Mouse (Mus musculus): ENCODE results near the gene AU022252.
"Not testable (repeated sequence)": the region's sequence is repeated elsewhere in the genome, so short reads cannot be mapped to it uniquely, and the experiment has no call there.

Gene AU022252

DNA sequence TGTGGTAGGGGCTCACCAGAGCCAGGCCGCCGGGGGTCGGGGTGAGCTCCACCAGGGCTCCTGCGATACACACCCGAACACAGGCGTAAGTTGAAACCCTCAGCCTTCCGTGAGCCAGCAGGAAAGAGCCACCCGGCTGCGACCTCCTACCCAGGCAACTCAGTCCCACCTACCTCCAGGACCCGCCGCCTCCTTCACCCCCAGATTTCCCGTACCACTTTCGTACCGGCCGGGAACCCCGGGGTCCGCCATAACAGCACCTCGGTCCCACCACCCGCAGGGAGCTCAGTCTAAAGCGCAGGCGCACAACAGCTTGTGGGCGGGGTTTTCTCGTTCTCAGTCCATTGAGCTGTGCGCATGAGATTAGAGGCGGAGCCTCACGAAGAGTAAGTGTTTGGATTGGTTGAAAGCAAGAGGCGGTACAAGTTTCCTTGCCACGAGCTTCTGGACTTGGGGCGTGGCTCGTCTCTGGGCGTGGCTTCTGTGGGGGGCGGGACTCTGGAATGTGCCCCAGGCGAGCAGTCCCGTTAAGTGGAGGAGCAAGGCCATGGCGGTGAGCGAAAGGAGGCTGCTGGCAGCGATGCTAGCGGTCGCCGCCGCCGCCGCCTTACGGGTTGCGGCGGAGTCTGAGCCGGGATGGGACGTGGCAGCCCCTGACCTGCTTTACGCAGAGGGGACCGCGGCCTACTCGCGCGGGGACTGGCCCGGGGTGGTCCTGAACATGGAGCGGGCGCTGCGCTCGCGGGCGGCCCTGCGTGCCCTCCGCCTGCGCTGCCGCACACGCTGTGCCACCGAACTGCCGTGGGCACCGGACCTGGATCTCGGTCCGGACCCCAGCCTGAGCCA lies at the start of gene AU022252, which contains the start of gene P3h1:
AU022252 (minus strand) TSS at position 303 of the 846 bp plus-strand sequence.
P3h1 (plus strand) TSS at position 506 of the 846 bp plus-strand sequence.
- DNase-seq (ENCODE audit: low spot score in 2 of 2), result peak; percentile 99 to 100

DNA sequence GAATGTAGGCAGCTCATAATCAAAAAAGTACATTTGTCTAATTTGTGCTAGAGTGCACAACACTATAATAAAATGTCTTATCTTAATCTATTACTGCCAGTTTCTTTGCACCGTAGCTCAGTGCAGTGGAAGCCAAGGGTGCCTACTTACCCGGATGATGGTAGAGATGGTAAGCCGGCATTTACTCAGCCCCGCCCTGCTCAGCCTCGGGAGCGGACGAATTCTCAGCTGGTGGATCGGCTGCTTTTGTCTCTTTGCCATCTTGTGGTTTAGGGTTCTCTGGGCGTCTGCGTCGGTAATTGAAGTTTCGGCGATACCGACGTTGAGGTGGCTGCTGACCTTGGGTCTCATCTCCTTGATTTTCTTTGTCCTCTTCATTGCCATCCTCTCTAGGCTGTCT lies 46.3 kb upstream of the AU022252 start:
- not testable (repeated sequence) for DNase-seq (ENCODE audit: low spot score in 2 of 2)

DNA sequence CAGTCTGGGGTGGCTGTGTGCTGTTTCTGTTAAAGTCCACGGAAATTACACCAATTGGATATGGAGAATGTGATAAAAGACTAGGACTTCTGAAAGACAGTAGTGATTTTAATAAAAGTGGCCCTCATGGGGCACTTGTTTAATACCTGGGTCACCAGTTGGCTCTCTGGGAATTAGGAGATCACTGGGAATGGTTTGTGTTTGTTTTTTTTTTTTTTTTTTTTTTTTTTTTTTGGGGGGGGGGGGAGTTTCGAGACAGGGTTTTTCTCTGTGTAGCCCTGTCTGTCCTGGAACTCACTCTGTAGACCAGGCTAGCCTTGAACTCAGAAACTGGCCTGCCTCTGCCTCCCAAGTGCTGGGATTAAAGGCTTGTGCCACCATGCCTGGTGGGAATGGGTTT lies 43.2 kb upstream of the AU022252 start:
- DNase-seq (ENCODE audit: low spot score in 2 of 2), result no peak

DNA sequence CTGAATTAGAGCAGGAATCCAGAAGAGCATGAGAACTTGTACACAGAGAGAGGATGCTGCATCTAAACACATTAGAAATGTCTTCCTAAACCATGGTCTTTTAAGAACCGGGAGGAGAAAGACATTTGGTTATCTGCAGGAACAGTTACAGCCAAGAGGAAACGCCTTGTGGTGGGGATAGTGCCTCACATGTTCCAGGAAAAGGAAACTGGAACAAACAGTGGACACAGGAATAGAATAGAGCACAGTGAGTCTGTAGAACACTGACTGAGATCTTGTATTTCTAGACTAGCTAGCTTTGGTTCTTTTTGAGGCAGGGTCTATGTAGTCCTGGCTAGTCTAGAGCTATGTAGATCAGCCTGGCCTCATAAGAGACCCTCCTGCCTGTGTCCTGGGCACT lies 42.7 kb upstream of the AU022252 start:
- no peak for DNase-seq (ENCODE audit: low spot score in 2 of 2)

DNA sequence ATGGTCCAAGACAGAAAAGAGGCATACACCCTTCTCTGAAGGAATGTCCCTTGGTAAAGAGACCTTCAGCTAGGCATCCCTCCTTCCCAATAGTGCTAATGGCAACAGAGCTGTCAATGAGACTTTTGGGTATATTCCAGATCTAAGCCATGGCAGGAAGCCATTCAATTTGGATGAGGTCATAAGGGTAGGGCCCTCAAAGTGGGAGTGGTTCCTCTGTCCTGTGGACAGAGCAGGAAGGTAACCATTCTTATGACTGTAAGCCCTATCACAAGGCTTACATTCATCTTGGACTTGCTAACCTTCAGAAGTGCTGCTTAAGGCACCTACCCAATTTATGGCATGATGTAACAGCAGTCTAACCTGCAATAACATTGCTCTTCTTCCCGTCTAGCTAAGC lies 42.1 kb upstream of the AU022252 start:
- DNase-seq (ENCODE audit: low spot score in 2 of 2), result no peak

DNA sequence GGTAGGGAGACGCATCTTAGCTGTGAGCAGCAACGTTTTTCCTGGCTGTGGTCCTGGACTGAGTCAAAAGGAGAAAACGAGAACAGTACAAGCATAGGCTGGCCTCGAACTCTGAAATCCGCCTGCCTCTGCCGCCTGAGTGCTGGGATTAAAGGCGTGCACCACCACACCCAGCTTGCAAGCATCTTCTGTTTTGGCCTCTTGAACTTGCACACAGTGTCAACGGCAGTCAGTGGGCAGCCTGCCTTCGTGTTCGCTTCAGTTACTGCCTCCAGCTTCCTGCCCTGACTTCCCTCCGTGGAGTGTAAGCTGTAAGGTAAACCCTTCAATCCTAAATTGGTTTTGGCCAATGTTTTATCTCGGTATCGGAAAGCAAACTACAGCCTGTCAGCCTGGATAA lies 34.1 kb upstream of the AU022252 start:
- no peak for DNase-seq (ENCODE audit: low spot score in 2 of 2)

DNA sequence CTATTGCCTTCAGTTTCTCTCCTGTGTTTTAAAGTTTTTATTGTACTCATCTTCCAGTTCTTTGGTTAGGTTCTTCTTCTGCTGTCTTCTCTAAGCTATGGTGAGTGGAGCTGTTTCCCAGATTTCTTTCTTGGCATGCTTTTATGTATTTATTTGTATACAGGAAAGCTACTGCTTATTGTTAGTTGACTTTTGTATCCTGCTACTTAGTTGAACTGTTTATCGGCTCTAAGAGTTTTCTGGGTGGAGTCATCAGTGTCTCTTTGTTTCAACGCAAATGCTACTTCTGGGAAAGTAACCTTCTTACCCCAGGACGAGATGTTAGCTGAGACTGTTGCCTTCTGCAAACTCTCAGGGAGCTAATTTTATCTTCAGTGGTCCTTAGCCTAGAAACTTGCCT lies 30.9 kb upstream of the AU022252 start:
- no peak for DNase-seq (ENCODE audit: low spot score in 2 of 2)

DNA sequence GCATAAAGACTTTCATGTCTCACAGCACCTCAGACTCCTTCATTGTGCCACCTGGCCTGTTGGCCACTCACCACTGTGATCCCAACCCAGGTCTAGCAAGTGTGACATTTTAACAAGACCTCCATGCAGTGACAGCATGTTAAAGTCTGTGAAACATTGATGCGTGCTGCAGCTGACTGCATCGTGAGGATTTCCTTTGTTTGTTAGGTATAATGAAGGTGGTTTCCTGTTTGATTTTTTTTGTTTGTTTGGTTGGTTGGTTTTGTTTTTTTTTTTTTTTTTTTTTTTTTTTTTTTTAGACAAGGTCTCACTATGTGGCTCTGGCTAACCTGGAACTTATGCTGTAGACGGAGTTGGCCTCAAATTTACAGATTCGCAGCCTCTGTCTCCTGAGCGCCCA lies 30.0 kb upstream of the AU022252 start:
- no peak for DNase-seq (ENCODE audit: low spot score in 2 of 2)

DNA sequence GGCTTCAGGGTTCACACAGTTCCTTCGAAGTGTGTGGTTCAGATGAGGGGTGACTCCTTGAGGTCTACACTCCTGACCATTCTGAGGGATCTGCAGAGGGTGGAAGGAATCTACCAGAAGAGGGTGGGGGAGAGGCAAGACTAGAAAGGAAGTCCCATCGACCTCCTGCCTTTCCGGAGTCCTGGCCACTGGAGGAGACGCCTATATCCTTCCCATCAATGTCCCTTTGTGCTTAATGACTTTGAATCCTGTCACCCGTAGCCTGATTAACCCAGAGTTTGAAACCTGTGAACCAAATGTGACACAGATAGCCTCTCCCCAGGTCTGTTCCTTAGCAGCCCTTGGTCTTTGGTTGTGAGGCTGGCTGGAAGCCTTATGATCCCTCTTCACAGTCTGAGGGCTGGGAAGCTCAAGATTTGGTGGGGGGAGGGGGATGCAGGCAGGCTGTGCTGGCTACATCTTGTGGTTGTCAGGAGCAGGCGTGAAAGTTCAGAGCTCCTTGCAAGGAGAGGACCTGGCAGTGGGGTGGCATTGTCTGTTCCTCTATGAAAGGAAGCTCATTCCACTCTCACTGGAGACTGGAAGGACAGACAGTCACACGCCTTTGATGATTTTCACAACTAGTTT lies 28.7 kb upstream of the AU022252 start:
- no peak for DNase-seq (ENCODE audit: low spot score in 2 of 2)

DNA sequence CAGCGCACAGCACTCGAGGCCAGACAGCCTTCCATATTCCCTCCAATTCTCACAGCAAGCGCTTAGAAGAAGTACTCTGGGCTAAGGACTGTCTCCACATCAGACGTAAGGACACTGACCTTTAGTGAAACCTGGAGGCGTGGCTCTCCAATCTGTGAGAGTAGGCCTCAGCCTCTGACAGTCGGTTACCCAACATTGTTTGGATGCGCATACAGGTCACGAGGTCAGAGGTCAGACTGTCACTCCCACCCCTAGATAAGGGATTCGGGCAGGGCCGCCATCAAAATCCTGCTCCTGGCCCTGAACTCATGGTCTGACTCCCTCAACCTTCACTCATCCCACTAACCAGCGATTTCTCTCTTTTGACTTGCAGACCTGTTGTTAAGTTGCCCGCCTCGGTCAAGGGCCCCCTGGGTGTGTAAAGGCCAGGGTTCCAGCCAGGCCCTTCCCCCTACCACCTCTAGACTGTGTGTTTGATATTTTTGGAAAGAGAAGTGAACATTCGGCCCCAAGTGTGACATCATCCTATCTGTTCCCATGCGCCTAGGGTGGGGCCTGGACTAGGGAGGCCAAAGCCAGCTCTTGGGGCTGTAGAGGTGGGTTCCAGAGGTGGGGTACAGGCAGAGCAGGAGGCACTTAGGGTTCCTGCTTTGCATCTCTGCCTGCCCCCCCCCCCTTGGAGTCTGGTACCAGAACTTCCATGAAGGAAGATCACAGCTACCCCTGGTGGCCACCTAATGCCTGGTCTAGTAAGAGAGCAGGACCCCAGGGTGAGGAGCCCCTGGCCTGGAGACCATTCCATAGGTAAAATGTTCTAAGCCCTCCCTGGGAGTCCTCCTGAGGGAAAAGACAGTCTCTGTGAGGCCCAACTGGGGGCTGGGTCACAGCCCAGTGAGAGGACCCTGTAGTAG lies 27.1 kb upstream of the AU022252 start:
- DNase-seq (ENCODE audit: low spot score in 2 of 2), result no peak

DNA sequence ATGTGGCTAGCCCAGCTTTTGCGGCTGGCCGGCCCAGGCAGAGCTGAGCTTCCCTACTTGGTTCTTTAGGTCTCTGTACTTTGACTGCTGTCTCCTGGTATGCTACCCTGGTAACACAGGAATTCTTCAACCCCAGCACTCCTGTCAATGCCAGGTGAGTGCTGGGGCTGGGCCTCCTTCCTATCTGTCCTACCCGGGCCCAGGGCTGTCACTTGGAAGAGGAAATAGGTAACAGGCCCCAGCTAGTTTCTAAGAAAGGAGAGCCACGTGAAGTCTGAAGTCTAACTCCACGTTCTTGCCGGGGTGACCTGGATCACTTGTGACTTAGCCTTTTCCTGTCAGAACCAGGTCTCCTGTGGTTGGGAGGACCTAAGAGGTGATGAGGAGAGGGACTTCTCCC lies 24.6 kb upstream of the AU022252 start:
- no peak for DNase-seq (ENCODE audit: low spot score in 2 of 2)

DNA sequence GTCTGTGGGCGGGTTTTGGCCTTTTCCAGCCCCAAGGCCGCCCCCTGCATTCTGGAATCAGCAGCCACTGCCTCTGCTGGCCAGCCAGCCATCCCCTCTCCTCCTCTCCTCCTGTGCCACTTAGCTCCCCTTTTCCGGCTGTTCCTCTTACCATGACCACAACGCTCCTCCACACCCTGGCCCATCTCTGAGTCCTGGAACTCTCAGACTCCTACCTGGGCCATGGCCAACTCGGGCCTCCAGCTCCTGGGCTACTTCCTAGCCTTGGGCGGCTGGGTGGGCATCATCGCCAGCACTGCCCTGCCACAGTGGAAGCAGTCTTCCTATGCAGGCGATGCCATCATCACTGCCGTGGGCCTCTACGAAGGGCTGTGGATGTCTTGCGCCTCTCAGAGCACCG lies 22.8 kb upstream of the AU022252 start, which contains the start of gene Cldn19:
Cldn19 (plus strand) TSS at position 64 of the 400 bp plus-strand sequence.
- DNase-seq (ENCODE audit: low spot score in 2 of 2), result no peak

DNA sequence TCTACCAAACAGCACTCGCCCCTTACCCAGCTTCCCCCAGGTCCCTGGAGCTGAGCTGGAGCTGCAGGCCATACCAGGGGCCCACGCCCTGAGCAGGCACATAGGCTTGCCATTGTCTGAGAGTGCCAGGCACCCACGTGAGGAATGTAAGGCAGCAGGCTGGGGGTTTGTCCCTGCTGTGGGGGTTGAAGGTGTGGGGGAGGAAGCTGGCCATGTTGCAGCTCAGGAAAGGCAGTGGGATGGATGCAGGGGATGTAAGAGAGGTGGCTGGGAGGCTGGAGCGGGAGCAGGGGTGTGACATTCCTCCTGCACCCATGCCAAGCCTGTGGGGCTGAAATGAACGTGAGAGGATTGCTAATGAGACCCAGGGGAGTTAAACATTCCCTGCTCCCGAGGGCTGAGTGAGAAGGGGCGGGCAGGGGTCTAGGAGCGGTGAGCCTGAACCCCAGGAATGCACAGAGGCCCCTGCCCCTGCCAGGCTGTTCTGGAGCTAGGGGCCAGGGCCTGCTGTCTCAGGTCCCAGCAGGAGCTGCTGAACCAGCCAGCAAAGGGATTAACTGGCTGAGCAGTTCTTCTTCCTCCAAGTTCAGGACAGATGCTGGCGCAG lies 21.6 kb upstream of the AU022252 start:
- DNase-seq (ENCODE audit: low spot score in 2 of 2), result no peak

DNA sequence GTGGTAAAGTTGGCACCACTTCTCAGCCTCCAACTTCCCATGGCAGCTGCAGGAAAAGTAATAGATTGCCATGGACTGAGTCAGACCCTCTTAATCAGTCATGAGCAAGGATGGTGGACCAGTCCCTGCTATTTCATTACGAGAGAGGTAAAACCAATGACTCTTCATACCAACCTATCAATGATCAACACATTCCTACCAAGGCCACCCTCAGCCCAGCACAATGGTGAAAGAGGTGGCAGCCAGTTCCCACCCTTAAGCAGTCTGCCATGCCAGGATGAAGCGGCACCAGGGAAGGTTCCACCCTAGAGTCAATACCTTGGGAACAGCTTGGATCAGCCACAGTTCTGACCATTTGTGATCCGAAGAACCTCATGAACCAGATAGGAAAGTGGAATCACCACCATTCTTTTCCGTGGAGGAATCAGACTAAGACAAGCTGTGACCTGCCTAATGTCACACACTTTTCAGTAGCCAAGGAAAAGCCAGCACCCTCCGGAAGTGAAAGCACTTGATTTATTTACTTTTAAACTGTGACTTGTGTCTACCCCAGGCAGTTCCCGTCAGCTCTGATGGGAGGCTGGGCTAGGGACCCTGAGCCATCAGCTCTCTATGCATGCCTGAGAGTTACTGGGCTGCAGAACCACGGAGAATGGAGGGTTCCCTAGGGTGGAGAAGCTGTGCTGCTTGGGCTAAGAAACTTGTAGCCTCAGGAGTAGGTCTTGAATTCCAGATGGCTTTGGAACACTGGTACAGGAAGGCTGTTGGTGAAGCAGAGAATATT lies 19.7 kb upstream of the AU022252 start:
- DNase-seq (ENCODE audit: low spot score in 2 of 2), result no peak

DNA sequence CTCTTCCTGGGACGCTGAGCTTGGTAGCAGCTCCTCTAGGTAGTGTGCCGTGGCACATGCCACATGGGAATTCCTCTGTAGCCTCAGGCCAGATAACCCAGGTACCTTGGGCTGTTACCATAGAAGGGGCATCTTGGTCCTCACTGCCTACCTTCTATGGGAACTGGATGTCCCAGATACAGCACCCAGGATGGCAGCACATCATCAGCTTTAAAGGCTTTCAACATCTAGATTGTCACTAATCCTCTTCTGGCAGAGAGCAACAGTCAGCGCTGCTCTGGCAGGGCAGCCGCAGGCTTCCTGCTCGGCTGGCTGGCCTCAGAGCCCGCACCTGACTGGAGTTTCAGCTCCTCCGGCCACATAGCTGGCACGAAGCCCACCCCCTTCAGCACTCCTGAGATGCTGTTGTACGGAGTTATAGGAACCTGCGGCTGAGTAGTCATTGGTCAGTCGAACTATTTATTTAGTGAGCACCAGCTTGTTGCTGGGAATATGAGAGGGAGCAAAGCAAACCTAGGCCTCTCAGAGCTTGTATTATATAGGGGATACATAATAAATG lies 16.0 kb upstream of the AU022252 start:
- DNase-seq (ENCODE audit: low spot score in 2 of 2), result no peak

DNA sequence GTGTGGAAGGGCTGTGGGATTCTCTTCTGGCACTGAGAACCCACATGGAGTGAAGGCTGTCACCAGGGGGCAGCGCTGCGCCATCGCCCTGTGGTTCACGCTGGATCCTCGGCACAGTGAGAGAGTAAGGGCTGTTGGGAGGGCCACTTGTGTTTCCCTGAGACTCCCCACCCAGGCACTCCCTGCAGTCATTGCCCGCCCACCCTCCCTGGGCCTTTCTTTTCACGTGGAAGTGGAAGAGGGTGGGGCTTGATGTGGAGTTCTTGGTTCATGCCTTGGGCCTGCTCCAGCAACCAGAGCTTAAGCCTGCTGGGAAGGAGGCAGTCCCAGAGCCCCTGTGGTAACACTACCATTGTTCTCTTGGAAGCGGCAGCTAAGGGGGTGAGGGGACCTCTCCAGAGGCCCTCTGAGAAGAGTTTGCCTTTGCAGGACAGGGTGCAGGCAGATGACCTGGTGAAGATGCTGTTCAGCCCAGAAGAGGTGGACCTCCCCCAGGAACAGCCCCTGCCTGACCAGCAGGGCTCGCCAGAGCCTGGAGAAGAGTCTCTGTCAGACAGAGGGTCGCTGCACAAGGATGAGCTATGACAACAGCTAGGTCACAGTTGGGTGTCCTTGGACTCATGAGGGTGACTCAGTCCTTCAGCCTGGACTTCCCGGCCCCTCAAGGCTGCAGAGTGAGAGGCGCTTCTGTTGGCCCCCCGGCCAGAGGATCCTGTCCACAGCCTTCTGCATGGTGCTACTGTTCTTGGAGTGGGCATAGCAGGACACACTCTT lies 15.1 kb upstream of the AU022252 start:
- peak; percentile 47 to 81 for DNase-seq (ENCODE audit: low spot score in 2 of 2)

DNA sequence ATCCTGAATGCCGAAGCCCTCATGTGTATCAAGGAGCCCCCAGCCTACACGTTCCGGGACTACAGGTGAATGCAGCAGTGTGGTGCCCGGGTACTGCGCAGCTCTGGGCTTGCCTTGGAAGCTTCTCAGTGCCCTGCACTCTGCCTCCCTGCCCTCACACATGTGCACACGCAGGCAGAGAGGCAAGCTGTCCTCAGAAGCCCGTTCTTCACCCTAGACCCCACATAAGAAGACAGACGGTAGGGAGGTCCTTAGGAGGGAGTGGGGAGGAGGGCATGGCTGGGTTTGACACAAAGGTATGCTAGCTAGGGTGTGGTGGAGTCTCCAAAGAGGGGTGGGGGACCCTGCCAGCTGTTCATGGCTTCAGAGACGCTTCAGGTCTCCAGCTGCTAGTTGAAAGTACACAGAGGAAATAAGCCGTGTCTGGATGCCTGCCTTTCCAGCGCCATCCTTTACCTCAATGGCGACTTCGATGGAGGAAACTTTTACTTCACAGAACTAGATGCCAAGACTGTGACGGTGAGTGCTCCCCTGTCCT lies 14.2 kb upstream of the AU022252 start:
- no peak for DNase-seq (ENCODE audit: low spot score in 2 of 2)

DNA sequence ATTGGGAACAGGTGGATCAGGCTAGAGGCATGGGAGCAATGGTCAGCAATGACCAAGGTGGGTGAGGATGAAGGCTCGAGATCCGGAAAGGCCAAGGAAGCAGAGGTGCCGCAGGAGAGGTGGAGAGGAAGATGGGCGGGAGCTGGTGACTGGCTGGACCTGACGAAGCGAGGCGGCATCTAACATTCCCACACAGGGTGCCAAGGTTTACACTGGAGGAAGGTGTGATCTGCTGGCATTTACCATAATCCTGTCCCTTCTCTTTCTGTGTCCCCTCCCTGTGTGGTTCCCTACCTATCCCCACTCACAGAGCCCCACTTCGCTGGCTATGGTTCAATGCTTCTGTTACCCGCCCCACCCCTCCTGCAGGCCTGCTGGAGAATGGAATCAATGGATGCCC lies 13.4 kb upstream of the AU022252 start:
- DNase-seq (ENCODE audit: low spot score in 2 of 2), result no peak

DNA sequence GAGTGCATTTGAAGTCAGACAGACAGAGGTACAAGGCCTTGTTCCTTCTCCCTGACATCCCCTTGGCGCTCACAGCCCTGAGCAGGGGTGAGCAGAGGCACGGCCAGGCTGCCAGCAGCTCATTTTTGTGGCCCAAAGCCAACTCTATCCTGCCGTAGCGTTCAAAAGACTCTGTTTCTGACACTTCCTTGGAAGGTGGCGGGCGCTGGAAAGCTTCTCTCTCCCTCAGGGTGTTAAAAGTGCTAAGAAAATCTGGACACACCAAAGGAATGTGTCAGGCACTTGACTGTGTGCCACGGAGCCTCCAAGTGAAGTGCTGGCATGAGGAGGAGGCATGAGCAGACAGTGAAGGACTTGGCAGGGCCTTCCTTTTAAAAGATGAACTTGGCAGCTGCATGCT lies 13.0 kb upstream of the AU022252 start:
- DNase-seq (ENCODE audit: low spot score in 2 of 2), result no peak

Measured in spleen, postnatal 10 days (tissue).